Mouse (Mus musculus) liver, adult (tissue): Measurements from ENCODE around the gene Kdm1a.

Source experiments
- GATA4 ChIP-seq: IDR thresholded peaks from 2 replicates; pipeline ENCODE4 v1.6.1; 2014; ENCODE audit warnings: mild to moderate bottlenecking, low read length; ENCODE audit not compliant: insufficient replicate concordance

Kdm1a gene

GRCm38 (mm10) chr4:136621336-136621735 is 18.8 kb upstream of the Kdm1a start:
- no peak for TF ChIP-seq GATA4

DNA sequence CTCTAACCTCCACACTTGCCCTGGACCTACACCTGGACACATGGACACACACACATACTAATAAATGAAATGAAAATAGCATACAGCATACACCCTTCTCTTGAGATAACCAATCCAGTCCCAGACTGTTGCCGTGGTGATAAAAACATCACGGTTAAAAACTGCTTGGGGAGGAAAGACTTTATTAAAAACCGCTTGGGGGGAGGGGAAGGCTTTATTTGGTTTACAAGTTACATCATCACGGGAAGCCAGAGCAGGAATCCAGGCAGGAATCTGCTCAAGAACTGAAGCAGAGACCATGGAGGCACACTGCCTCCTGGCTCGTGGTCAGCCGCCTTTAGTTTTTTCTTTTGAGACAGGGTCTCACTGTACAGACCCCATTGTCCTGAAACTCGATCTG is 11.1 kb upstream of the Kdm1a start:
- no peak for TF ChIP-seq GATA4

GRCm38 (mm10) chr4:136610387-136610856 is 7.9 kb upstream of the Kdm1a start, which contains the start of gene Tex46:
Gene Tex46 (plus strand): TSS chr4:136610437.
- TF ChIP-seq GATA4: no peak

DNA sequence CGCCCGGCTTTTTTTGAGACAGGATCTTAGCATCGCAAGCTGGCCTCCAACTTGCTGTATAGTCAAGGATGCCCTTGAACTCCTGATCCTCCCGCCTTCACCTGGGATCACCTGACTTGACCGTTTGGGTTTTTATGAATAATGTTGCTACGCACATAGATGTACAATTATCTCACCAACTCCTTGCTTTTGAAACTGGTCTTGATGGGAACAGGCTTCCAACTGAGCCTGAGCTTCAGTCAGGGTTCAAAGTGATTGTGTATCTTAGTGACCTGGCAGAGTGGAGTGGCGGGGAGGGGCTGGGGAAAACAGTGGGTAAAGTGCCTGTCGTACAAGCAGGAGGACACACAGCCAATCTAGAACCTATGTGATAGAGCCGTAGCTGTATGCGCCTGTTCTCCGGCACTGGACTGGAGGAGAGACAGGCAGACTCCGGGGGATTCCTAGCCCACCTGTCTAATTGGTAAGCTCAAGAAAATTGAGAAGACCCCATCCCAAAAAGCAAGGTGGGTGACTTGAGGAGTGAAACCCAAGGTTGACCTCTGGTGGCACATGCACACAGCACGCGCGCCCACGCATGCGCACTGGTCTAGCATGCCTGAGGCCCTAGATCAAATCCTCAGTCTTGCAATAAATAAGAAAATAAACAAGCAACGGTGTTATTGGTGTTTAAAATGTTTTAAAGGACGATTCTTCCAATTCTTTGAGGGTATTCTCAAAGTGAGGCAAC is 3.4 kb upstream of the Kdm1a start:
- TF ChIP-seq GATA4: no peak

DNA sequence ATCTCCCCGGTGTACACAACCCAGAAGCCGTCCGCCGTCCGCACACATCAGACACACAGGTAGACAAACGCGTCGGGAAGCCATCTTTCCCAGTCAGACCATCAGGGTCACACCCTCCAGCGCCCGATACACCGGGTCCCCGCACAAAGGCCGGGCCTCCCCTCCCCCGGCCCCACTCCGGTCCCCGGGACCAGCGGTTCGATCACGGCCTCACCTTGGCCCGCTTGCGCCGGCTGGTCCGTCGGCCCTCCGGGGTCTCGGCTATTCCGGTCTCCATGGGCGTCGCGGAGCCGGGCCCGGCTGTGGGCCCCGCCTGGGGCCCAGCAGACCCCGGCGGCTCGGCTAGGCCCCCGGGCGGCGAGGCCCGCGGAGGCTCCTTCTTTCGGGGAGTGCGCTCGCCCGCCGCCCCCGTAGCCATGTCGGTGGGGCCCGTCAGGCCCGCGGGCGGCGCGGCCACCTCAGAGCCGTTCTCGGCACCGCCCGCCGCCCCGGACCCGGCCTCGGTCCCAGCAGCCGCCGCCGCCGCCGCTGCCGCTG is 437 bp downstream of the Kdm1a start:
- no peak for TF ChIP-seq GATA4

DNA sequence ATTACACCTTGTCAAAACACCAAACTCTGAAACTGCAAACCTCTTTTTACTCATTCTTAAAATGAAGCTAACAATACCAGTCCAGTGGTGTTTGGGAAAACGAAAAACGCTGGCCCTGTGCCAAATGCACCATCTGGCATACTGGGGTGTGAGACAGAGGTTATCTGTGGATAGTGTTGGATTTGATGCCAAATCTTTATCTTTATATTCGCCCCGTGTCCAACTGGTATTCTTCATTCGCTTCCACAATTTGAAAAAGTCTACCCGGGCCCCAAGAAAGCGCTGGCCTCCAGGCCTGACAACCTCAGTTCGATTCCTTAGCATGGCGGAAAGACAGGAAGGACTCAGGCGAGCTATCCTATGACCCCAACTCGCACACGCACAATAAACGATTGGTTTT is 1.0 kb downstream of the Kdm1a start:
- TF ChIP-seq GATA4: no peak

- no peak for TF ChIP-seq GATA4
These were observed 2.0 kb downstream of the Kdm1a start for GRCm38 (mm10) chr4:136600536-136600935.

DNA sequence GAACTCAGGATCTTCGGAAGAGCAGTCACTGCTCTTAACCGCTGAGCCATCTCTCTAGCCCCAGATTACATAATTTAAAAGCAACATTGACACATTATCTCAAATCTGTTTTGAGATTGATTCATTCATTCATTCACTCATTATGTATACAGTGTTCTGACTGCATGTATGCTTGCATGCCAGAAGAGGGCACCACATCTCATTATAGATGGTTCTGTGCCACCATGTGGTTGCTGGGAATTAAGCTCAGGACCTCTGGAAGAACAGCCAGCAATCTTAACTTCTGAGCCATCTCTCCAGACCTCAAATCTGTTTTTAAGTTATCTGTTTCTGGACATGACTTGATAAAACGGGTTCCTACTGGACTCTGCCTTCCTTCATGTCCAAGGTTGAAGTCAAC is 2.7 kb downstream of the Kdm1a start:
- TF ChIP-seq GATA4: no peak

DNA sequence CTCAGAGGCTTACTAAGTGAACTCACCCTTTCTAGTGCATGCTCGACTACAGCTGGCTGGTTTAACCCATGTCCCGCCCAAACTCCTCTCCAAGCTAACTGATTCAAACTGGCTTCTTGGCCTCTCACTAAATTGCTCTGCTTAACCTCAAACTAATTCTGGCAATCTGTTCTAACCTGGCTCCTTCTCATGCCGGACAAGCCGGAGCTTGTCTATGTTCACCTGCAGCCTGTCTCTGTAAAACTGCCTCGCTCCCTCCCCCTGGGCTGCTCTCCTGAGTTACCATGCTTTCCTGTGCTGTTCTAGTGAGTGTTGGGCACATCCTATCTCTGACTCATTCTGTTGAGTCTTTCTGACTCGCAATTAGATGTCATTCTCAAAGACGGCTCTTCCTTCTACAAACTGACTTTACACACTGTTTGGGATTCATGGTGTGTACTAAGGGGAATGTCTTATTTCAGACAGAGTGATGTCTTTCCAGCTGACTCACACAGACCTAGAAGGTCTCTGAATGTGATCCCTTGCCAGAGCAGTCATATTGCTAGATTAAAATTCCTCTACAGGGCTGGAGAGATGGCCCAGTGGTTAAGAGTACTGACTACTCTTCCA is 4.2 kb downstream of the Kdm1a start:
- TF ChIP-seq GATA4: no peak

DNA sequence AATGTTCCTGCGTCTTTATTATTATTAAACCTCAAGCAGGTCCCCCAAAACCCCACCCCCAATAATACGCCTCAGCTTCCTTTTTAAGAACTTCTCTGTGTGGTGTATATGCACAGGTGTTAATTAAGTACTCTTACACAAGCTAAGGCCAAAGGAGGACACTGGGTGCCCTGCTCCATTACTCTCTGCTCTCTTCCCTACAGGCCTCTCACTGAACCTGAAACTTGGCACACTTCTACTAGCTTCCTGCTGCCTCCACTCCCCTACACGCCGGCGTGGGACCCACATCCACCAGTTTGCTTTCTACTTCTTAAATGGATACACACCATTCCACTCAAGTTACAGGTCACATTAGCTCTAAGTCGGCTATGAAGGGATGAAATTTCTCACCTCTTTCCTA is 7.3 kb downstream of the Kdm1a start:
- no peak for TF ChIP-seq GATA4

DNA sequence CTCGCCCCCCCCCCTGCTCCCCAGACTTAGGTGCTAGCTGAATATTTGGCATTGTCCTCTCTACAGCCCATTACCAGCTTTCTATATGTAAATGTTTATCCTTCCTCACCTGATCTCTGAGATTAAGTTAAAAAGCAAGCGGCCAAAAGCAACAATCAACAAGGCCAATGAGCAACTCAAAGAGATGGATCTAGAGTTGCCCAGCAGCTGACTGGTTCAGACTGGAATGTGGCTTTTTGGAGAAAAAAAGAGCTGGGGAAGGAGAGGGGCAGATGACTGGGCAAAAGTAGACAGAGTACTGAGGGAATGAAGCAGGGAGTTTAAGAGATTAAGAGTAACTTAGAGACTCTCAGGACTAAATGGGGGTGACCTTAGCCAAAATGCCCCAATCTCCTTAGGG is 8.5 kb downstream of the Kdm1a start:
- TF ChIP-seq GATA4: no peak

GRCm38 (mm10) chr4:136592111-136592510 is 10.4 kb downstream of the Kdm1a start:
- TF ChIP-seq GATA4: peak; percentile 18; the same call in 1 of the 2 replicates

GRCm38 (mm10) chr4:136588003-136588402 is 14.5 kb downstream of the Kdm1a start:
- TF ChIP-seq GATA4: no peak

DNA sequence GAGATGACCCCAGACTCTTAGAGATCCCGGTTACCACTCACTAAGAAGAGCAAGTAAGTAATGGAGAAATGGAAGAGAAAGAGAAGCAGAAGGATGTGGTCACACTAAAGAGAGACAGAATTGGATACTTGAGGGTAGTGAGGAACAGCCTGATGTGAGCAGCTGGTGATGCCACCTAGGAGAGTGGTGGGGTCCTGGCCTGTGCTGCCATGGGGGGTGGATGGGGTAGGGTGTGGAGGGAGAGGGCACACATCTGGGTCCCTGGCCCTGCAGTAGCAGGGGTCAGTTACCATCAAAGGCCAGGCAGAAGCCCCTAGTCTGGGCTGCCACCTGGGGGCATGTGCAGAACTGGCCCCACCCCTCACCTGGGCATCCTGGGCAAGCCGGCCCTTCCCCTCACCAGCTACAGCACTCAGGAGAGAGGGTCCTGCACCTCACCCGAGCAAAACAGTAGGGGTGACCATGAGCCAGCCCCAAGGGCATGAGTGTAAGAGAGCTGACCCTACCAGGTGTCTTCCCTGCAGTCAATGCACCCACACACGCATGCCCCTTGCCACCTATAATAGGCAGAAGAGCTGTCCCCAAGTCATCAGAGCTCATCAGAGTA is 15.2 kb downstream of the Kdm1a start:
- no peak for TF ChIP-seq GATA4

DNA sequence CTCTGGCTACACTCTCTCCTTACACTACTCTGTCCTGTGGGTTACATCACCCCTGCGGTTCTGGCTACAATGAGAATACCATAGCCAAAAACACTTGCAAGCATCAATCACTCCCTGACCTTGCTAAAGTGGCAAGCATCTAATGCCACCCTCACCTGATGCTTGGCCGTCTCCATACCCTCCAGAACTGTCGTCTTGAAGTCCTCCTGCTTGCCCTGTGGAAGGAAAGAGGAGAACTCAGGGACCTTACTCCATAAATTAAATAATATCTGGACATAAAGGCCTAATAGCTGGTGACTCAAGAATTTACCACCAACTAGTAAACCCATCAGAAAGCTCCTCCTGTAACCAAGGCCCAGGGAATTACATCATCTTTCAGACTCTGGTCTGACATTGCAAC is 20.6 kb downstream of the Kdm1a start:
- TF ChIP-seq GATA4: no peak

GRCm38 (mm10) chr4:136569998-136570397 is 32.5 kb downstream of the Kdm1a start:
- TF ChIP-seq GATA4: no peak
